Mouse (Mus musculus): ENCODE data around the gene Gga2.
A peak's percentile ranks its signal among the peaks of the same experiment; 100 is the strongest.

DNA sequence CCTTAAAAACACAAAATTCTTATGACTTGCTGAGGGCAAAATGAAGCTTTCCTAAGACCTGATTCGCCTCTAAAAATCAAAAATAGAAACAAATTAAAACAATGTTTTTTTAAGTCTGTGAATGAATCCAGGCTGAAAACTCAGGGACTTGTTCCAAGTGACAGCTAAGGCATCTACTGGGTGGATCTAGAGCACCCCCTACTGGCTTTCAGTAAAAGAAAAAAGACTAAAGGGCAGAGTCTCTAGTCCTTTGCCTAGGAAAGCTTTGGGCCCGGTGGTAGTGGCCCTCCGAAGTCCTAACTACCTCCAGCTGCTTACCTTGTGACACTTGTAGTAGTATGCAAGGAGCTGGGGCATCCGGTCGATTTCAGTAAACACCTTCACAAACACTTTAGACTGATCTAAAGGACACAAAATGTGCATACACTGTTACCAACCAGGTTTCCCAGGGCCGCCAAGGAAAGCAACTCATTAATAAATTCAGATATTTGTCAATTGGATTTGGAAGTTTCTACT is 57.1 kb downstream of the Gga2 start:
- TF ChIP-seq CTCF (IDR thresholded peaks at IDR 0.05) (peak; percentile 86), POLR2A (IDR thresholded peaks at IDR 0.05; ENCODE audit: insufficient read depth, low read depth, low read length) (no peak), EP300 (IDR thresholded peaks at IDR 0.05; ENCODE audit: insufficient read depth, low read depth, low read length) (no peak)
